Mouse (Mus musculus) brain, embryonic 14.5 days (tissue): ENCODE results near the gene Gm49355. TPM values are rescaled to one million over a fixed set of nuclear protein-coding genes. Genes with fewer than 3 reads are reported as not detected.
"Not testable (repeated sequence)": the region's sequence is repeated elsewhere in the genome, so short reads cannot be mapped to it uniquely, and the experiment has no call there.

Experiments used
- DNase-seq: peaks from one replicate; pipeline ENCODE4 v3.0.0-alpha.2; 2011; ENCODE audit warnings: low read depth
- CTCF ChIP-seq: fragments of 200-500 bp; IDR thresholded peaks from 2 replicates; pipeline ENCODE4 v1.5.1; 2012; ENCODE audit warnings: inconsistent platforms, mild to moderate bottlenecking, moderate library complexity, borderline replicate concordance; ENCODE audit not compliant: insufficient read depth, insufficient read length; ENCODE audit errors: extremely low read depth
- POLR2A ChIP-seq: fragments of 200-500 bp; IDR thresholded peaks from 2 replicates; pipeline ENCODE4 v1.6.1; 2012; ENCODE audit warnings: mild to moderate bottlenecking, inconsistent platforms, borderline replicate concordance; ENCODE audit not compliant: poor library complexity, insufficient read depth, insufficient read length, severe bottlenecking; ENCODE audit errors: extremely low read depth
- polyA plus RNA-seq: library from polyadenylated mRNA; depleted of rRNA; stranded (reverse); fragments of >200 nt; gene quantifications from 2 replicates; pipeline ENCODE4 v1.2.3, GENCODE M21; 2012; rRNA removed

Gene Gm49355
- 0.19 and 0.44 TPM in 2 replicates for polyA plus RNA-seq

DNA sequence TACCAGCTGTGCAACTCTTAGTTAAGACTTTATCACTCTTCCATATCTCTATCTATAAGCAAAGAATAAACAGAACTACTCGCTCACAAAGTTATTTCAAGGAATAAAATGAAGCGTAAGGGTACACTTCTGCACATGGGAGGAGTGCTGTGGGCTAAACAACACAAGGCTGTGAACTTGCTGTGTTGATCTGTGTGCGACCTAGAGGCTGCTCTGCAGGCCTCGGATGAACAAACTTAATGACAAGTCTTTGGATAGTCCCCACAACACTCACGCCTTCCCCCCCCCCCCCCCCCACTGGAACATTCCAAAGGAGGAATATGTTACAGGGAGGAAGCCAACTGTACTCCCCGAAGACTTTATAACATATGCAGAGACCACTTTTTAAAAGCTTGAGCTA lies at the start of gene Gm49355:
Gene Gm49355, plus strand, starts transcription at position 336 of the 400 bp plus-strand sequence.
- no peak for DNase-seq
- no peak for TF ChIP-seq POLR2A
- no peak for TF ChIP-seq CTCF

- TF ChIP-seq POLR2A (no peak), CTCF (no peak)
- DNase-seq: no peak
Observed at GRCm38 (mm10) chr14:12243726-12244125, 40.0 kb upstream of the Gm49355 start.

DNA sequence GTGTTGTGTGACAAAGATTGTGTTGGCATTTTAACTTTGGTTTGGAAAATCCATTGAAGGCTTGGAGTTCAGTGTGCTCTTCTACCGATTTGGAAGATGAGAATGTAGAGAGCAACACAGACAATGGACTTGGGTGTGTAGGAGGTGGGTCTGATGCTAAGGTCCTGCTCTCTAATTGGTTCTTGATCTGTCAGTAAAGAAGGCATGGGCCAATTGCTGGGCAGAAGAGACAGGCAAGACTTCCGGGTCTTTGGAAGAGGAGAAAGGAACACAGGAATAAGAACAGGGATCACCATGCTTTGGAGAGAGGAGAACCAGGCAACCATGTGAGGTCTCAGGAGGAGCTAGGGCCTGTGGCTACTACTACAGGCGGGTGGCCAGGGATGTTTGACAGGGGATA lies 7.7 kb upstream of the Gm49355 start:
- no peak for DNase-seq
- TF ChIP-seq POLR2A (no peak), CTCF (no peak)

DNA sequence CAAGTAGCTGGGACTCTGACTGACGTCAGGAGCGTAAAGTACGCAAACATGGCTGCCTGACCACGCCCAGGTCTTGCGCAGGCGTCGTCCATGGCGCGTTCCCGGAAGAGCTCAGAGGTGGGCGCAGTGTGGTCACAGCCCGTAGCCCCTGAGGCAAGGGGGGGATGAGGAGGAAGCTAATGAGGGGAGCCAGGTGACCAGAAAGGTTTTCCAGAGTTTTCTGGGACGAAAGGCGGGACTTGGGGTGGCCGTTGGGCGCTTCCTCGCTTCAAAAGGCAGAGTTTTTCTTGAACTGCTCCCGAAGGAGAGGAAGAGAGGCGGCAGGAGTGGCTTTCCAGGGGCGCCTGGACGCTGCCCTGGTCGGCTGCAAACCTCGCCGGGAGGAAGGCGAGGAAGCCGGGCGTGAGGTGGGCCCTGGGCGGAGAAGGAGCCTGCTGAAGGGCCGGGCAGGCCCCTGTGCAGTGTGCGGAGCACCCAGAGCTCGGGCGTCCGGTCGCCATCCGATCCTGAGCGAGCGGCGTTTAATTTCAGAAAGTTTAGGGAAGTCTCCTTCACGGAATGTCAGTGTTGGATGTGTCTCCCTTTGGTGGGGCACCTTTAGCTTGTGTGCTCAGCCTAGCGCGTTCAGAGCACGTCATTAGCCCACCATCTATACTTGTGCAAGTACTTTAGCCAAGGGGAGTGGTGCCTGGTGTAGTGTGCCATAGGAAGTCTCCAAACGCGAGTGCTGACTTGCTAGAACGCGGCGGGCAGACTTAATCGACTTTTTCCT lies 551 bp downstream of the Gm49355 start, which contains the start of gene 3830406C13Rik:
Gene 3830406C13Rik, plus strand, starts transcription at position 33 of the 772 bp plus-strand sequence.
- DNase-seq: peak; percentile 95
- TF ChIP-seq CTCF: no peak
- peak; percentile 39; the same call in 1 of the 2 replicates for TF ChIP-seq POLR2A

DNA sequence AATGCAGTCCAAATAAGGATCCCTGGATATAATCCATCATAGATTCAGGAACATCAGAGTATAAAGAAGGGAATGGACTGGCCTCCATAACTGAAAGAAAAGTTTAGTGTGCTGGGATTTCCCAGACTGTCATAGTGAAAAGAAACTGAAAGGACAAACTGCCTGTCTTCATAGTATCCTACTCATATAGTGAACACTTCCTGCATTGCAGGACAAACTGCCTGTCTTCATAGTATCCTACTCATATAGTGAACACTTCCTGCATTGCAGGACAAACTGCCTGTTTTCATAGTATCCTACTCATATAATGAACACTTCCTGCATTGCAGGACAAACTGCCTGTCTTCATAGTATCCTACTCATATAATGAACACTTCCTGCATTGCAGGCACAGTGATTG lies 6.0 kb downstream of the Gm49355 start:
- not testable (repeated sequence) for DNase-seq

DNA sequence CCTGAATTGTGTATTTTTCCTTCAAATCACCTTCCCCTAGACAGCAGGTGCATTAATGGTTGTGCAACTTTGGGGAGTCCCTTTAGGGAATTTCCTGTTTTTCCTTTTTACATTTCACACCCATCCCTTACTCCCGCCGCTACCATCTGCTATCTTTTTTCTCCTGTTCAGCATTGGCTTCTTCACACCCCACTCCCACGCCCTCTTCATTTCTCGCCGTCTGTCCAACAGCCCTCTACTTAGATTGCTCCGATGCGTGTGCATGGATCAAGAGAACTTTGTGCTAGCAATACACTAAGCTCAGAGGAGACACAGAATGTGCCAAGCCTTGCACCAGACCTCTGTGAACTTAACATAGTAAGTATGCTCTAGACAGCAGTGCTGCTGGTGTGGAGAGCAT lies 12.6 kb downstream of the Gm49355 start:
- peak; percentile 55 for DNase-seq

DNA sequence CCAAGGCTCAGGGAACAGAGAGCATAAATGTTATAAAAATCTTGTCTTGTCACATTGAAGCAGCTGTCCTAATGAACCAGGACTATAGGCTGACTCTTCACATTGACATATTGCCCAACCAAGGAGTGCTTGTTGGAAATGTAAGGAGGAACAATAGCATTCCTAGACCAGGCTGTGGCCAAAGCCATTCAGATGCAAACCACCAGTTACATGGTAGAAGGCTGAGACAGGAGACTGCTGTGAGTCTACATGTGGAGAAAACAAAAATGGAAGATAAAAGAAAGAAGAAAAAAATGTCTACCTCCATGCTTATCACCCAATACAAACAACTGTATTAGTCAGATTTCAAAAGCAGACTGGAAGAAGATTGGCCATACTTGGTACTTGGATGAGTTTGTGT lies 15.4 kb downstream of the Gm49355 start:
- TF ChIP-seq CTCF (no peak), POLR2A (no peak)
- DNase-seq: no peak

More for the DNA sequence above, 12.6 kb downstream of the Gm49355 start:
- no peak for TF ChIP-seq POLR2A
- TF ChIP-seq CTCF: no peak

DNA sequence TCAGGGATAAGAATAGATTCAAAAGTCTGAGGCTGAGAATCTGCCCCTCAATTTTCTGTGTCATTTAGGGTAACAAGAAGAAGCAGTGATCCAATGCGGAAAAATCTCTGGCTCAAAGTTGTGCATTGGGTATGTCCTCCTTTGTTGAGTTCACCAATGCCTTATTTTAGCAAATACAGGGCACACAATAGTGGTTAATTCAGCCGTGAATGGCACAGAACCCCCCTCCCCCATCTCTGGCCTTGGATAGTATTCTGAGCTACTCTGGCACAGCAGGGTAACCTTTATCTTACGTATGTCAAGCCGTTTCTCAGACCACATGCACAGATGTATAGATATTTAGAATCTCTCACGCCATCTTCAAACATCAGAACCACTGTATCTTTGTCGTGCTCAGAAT lies 15.9 kb downstream of the Gm49355 start:
- TF ChIP-seq POLR2A: no peak
- no peak for TF ChIP-seq CTCF
- DNase-seq: peak; percentile 72

- peak; percentile 17 for DNase-seq
Observed at GRCm38 (mm10) chr14:12300275-12300674, 16.5 kb downstream of the Gm49355 start.

DNA sequence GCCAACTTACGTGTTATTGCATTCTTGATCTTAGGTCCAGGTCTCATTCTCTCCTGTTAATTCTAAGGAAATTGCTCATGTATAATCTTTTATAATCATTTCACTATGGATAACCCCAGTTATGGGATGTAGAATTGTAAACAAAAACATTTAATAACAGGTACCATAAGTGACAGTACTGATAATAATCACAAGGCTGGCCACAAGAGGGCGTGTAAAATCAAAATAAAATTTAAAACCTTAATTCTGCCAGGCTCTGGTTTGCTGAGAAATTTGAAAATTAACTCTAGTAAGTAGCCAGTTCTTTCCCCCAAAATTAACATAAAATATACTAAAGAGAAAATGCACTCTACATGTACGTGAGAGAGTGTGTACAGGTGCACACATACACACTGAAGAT lies 16.9 kb downstream of the Gm49355 start:
- no peak for TF ChIP-seq CTCF
- no peak for TF ChIP-seq POLR2A
- peak; percentile 61 for DNase-seq

More at GRCm38 (mm10) chr14:12300275-12300674, 16.5 kb downstream of the Gm49355 start:
- no peak for TF ChIP-seq POLR2A
- TF ChIP-seq CTCF: no peak

GRCm38 (mm10) chr14:12303106-12303505 lies 19.3 kb downstream of the Gm49355 start:
- TF ChIP-seq POLR2A: no peak
- TF ChIP-seq CTCF: no peak
- DNase-seq: peak; percentile 45

DNA sequence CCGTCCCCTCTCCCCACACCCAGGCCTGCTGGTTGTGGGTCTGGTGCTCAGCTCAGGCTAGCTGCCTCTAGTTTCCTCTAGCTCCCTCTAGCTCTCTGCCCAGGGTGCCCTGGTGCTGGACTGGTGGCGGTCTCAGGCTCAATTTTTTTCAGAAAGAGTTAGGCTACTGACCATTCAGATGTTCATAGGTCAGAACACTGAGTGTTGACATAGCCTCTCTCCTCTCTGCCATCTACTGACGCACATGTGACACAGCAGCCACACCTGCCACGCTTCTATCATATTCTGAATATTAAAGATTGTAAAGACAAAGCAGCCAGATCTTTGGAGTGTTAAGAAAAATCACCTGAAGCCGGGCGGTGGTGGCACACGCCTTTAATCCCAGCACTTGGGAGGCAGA lies 49.8 kb downstream of the Gm49355 start:
- TF ChIP-seq POLR2A: no peak
- TF ChIP-seq CTCF: peak; percentile 6; the same call in 1 of the 2 replicates
- DNase-seq: no peak

- DNase-seq: peak; percentile 69
- TF ChIP-seq POLR2A (no peak), CTCF (no peak)
Observed at GRCm38 (mm10) chr14:12334925-12335324, 51.1 kb downstream of the Gm49355 start.

DNA sequence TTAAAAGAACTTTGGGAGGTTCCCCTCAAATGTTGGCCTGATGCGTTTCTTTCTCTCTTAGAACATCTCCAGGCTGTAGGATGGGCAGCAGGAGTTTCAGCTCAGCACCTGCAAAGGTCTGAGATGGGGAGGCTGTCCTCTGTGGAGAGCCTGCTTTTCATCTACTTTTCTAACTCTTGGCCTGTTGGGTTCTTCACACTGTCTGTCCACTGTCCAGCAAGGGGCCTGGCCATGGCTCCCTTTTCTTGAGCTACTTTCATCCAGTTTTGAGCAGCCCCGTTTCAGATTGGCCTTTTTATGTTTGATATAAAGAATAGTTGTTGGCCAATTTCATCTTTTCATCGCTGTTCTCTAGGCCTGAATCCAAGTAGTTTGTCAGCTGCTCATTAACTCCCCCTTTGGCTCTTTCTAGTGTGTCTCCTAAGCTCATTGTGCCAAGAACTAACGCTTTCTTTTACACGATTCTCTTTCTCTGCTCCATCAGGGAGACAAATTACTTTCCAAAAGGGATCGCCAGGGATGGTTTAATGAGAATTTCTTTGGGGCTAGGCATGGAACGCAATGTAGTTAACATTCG lies 53.7 kb downstream of the Gm49355 start:
- peak; percentile 97 for DNase-seq

More for the DNA sequence above, 53.7 kb downstream of the Gm49355 start:
- no peak for TF ChIP-seq CTCF
- TF ChIP-seq POLR2A: no peak
